Mouse (Mus musculus) layer of hippocampus, adult 8-10 months (tissue): Measurements from ENCODE around the gene Zfp971. TPM values are rescaled to one million over a fixed set of nuclear protein-coding genes. Genes with fewer than 3 reads are reported as not detected.
"Not testable (repeated sequence)": the region's sequence is repeated elsewhere in the genome, so short reads cannot be mapped to it uniquely, and the experiment has no call there.

Source experiments
- DNase-seq, 2 experiments: peaks; one replicate each; pipeline ENCODE4 v3.0.0; 2022; ENCODE audit warnings: low spot score in 2 of 2
- total RNA-seq, 4 experiments: library from RNA; stranded (reverse); gene quantifications; 2 replicates each; pipeline ENCODE4 v1.2.4; 2022

The Zfp971 gene
- 10 to 100 TPM; 30.7 to 40.8 (median 31.1) TPM for total RNA-seq

DNA sequence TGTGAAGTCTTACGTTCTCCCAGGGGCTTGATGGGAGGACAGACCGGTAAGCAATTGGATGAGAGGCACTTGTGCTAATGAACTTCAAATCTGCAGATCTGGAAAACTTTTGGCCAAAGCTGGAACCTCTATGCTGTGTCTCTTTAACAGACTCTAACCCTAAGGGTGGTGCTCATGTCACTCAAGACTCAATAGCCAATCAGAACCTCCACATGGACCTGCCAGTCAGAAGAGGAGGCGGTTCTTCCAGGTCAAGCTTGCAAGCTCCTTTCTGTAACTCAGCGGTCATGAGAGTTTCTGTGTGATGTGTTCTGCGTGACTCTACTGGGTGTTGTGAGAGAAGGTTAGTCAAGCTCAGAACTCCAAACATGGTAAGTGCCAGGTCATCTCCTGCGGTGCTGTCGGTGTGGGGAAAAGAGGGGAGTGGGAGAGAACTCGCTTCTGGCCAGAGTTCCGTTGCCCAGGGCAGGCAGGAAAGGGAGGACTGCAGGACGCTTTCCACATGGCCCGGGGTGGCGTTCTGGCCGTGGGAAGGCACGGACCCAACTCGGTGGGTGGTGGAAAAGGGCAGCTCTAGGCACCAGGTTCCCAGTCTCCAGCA lies at the start of gene Zfp971:
Zfp971 (plus strand) TSS at position 274 of the 601 bp plus-strand sequence.
- DNase-seq, result peak; percentile 60 to 70

- not testable (repeated sequence) for DNase-seq
Observed at GRCm38 (mm10) chr2:177974814-177975213, 48.3 kb upstream of the Zfp971 start.

DNA sequence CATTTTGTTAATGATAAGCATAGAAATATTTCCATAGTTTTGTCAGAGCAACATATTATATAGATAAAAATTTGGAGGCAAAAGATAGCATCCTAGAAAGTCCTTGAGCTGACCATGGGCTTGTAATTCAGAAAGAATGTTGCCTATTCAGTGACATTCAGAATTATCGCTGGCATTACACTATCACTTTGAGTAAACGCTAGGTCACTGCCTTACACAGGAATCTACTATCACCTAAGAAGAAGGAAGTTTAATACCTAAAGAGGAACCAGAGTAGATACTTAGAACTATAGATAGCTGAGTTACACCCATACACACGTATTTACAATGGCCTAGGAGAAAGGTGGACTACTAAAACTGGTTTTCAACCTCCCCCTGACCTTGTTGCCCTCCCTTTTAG lies 3.6 kb upstream of the Zfp971 start:
- DNase-seq, result not testable (repeated sequence)

DNA sequence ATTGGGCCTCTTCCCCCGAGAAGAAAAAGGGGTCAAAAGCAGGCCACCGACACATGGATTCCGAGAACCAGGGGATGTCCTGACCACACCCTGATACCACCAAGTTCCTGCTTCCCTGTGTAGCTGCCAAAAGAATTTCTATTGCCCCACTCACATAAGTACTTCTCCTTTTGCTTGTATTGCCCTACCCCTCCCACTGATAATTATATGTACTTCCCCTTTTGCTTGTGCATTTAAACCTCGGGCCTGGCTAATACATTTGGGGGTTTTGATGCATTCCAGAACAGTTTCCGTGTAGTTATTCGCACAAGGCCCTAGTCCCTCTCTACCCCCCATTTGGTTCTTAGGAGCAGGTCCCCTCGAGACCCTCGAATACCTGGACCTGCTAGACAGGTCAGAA lies 2.3 kb upstream of the Zfp971 start:
- not testable (repeated sequence) for DNase-seq

DNA sequence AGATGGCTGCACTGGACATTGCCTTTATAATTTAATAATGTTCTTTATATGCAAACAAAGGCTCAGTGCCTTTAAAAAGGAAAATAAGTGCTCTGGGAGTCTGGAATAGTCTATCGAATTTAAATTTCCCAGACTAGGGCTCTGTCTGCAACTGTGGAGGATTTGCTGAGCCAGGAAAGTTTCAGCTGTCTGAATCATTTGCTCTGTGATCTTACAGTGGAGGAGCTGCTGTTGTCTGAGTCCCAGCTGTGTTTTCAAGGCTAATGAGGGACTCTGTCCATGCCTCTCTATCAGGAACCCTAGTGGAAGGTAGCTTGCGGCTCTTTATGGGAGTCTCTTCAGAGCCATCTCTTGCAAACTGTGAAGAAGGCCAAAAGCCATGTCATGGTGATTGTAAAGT lies 777 bp downstream of the Zfp971 start:
- DNase-seq, result peak in 1 of 2 experiments; percentile 8

DNA sequence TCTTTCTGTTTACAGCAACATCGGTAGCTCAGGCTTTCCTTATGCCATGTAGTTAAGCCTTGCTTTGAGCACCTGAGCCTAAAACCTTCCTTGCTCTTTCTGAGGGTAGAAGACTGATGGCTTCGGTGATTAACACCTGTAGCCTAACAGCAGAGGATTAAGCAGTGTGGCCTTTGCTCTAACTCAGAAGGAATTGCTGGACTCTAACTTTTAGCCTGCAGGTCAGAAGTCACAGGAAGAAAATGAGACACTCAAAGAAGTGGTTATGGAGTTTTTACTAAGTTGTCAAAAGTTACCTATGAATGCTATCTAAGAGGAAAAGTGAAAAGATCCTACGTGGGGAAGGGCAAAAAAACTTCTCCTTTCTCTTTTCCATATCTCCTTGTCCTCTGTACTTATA lies 4.5 kb downstream of the Zfp971 start:
- DNase-seq, result not testable (repeated sequence)

DNA sequence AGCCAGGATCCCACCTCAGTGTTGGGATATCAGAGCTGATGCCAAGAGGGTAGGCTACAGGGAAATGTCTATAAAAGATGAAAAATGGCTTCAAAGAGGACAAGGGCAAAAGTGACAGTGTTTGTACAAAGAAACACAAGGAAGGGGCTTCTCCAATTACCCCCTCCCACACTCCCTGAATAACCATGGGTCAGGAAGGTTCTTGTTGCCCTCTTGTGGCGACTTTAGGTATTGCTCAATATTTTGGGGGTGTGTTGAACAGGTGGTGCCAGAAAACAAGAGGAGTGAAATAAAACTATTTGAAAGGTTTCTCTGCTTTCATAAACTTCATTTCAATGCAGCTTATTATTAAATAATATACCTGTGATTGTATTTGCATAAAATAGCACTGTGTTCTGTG lies 35.1 kb downstream of the Zfp971 start:
- DNase-seq, result peak; percentile 17 to 48

DNA sequence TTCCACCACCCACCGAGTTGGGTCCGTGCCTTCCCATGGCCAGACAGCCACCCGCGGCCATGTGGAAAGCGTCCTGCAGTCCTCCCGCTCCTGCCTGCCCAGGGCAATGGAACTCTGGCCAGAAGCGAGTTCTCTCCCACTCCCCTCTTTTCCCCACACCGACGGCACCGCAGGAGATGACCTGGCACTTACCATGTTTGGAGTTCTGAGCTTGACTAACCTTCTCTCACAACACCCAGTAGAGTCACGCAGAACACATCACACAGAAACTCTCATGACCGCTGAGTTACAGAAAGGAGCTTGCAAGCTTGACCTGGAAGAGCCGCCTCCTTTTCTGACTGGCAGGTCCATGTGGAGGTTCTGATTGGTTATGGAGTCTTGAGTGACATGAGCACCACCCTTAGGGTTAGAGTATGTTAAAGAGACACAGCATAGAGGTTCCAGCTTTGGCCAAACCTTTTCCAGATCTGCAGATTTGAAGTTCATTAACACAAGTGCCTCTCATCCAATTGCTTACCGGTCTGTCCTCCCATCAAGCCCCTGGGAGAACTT lies 55.2 kb downstream of the Zfp971 start, which contains the start of gene Zfp931:
Zfp931 (minus strand) TSS at position 311 of the 552 bp plus-strand sequence.
- DNase-seq, result peak; percentile 35 to 38

Other genes starting within 250 kb of the Zfp971 start
- 100 to 1,000 TPM; 119 to 179 (median 147) TPM for gene Gm14325, start 182.9 kb upstream of the Zfp971 start, total RNA-seq
- gene Gm14327, start 126.2 kb upstream of the Zfp971 start, total RNA-seq, result 10 to 100 TPM in 1 of 4 experiments, 1 to 10 TPM in 3; 5.4 to 10.4 (median 6.4) TPM
- gene Zfp972, start 97.7 kb upstream of the Zfp971 start, total RNA-seq, result 1 to 10 TPM in 3 of 4 experiments, under 1 TPM in 1; 0.64 to 1.3 (median 1.1) TPM
- 10 to 100 TPM; 57.9 to 76.8 (median 68.9) TPM for gene Gm14326, start 66.0 kb upstream of the Zfp971 start, total RNA-seq
- 10 to 100 TPM; 23.3 to 36.1 (median 27.2) TPM for gene Zfp931, start 55.2 kb downstream of the Zfp971 start, total RNA-seq
- 100 to 1,000 TPM; 123 to 135 (median 125) TPM for gene Phactr3, start 95.7 kb downstream of the Zfp971 start, total RNA-seq